Mouse (Mus musculus) megakaryocyte, embryonic 14.5 days (primary cell): ENCODE results near the gene Rnf144a.

Experiments
- FLI1 ChIP-seq: IDR thresholded peaks from 2 replicates; pipeline ENCODE4 v1.6.1; 2012; ENCODE audit warnings: low read length, inconsistent platforms, mixed read lengths
- GATA1 ChIP-seq: IDR thresholded peaks from 3 replicates; pipeline ENCODE4 v1.6.1; 2012; ENCODE audit warnings: mixed read lengths, low read length, inconsistent platforms, borderline replicate concordance

GRCm38 (mm10) chr12:26408707-26409106, 6.3 kb downstream of the Rnf144a start:
- TF ChIP-seq GATA1 (no peak), FLI1 (no peak)
